In the genomic region with DNA sequence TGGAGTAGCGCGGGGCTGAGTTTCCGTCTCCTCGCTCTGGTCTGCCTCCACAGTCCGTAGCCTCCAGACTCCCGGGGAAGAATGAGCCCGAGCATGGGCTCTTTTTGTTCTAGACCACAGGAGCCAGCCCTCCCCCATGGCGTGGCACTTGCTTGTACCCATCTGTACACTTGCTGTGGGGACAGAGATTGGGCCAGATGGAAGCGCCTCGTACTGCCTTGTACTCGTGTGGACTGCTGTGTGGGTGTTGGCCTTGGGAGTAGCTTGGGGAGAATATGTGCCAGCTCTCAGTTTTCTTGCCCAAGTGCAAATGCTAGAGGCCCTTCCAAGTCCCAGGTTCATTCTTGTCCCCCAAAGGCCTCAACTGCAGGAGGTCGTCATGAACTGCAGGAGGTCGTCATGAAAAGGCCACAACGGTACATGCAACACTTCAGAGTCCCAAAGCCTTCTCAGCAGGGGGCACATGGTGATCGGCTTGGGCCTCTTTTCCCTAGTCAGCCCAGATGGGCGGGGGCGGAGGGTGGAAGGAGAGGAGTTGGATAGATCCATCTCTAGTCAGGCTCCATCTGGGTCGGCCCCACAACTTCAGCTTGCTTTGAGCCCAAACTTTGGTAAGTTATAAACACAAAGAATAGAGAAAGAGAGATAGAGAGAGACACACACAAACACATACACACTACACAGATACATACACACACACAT, we compare ENCODE assay signal across 22 mouse cellular contexts. TPM values are rescaled to one million over a fixed set of nuclear protein-coding genes. Genes with fewer than 3 reads are reported as not detected.
DNase-seq lines count a peak whose midpoint lies in the region; ATAC-seq lines count a peak whose summit lies in the region.
"Had no signal": no experiment of that assay in that cellular context is flagged by ENCODE, and none has a peak within 500 bp of the region (broad histone marks: within the 10 kb centered on the region; RNA-seq: fewer than 3 reads in every experiment).

No protein-coding gene starts in this region.

- H3K9ac ChIP-seq in midbrain, embryonic 11.5 days (ENCODE audit: low read length) = no peak overlapping the region
- H3K9ac ChIP-seq in midbrain, embryonic 15.5 days = no peak overlapping the region
- H3K9ac ChIP-seq: heart, embryonic 12.5 days; hindbrain, embryonic 15.5 days; neural tube, embryonic 12.5 days had no signal

- no peak for ATAC-seq in midbrain, embryonic 11.5 days (ENCODE audit: low FRiP score)
- ATAC-seq in midbrain, embryonic 15.5 days (replicated peaks) = no peak
- ATAC-seq: intestine, embryonic 16.5 days had no signal

- 80% methylated on average over 18 of the region's 18 CpGs for WGBS in midbrain, embryonic 11.5 days
- WGBS in midbrain, embryonic 15.5 days = 81% methylated on average over 18 of the region's 18 CpGs

- peak; percentile 49 for DNase-seq in midbrain, embryonic 11.5 days (ENCODE audit: low spot score, missing footprints)
- DNase-seq in frontal cortex, adult 2 months (ENCODE audit: extremely low spot score in 1 of 2, low spot score in 1 of 2) = peak; percentile 54 to 73
- DNase-seq in layer of hippocampus, postnatal 25 days (ENCODE audit: extremely low spot score in 1 of 2, low spot score in 1 of 2) = peak; percentile 21 to 37
- DNase-seq in right cerebral cortex, postnatal 25 days = peak; percentile 44
- no peak for DNase-seq in kidney, postnatal 14 days
- no peak for DNase-seq in kidney, adult 9 months
- DNase-seq in urinary bladder, postnatal 36 days (ENCODE audit: low spot score in 2 of 2) = no peak
- DNase-seq: adrenal gland, adult 2 months; cerebellum, adult 11 months; cerebellum, postnatal 14 days; heart, postnatal 36 days; lung, adult 18-20 months had no signal

- H3K27me3 ChIP-seq in midbrain, embryonic 11.5 days (ENCODE audit: control insufficient read depth, insufficient read depth, low read length) = no peaks in the 10 kb centered on the region
- no peaks in the 10 kb centered on the region for H3K27me3 ChIP-seq in midbrain, embryonic 15.5 days (replicated peaks)
- H3K27me3 ChIP-seq: hindbrain, embryonic 15.5 days; neural tube, embryonic 12.5 days had no signal

- H3K9me3 ChIP-seq in midbrain, embryonic 11.5 days (ENCODE audit: control insufficient read depth, low read length) = no peaks in the 10 kb centered on the region
- no peaks in the 10 kb centered on the region for H3K9me3 ChIP-seq in midbrain, embryonic 15.5 days
- H3K9me3 ChIP-seq: hindbrain, embryonic 15.5 days had no signal

- no peaks in the 10 kb centered on the region for H3K36me3 ChIP-seq in midbrain, embryonic 11.5 days (ENCODE audit: control insufficient read depth, insufficient read depth, low read length)
- H3K36me3 ChIP-seq in midbrain, embryonic 15.5 days (replicated peaks) = no peaks in the 10 kb centered on the region
- H3K36me3 ChIP-seq: G1E; heart, embryonic 12.5 days; hindbrain, embryonic 15.5 days; neural tube, embryonic 12.5 days had no signal

- no peak overlapping the region for H3K27ac ChIP-seq in midbrain, embryonic 11.5 days (ENCODE audit: low read depth, low read length)
- H3K27ac ChIP-seq in midbrain, embryonic 15.5 days = no peak overlapping the region
- H3K27ac ChIP-seq: hindbrain, embryonic 15.5 days; kidney, postnatal 0 days; neural tube, embryonic 12.5 days had no signal

- H3K4me1 ChIP-seq in midbrain, embryonic 11.5 days (ENCODE audit: control insufficient read depth, insufficient read depth, low read length) = no peaks in the 10 kb centered on the region
- no peaks in the 10 kb centered on the region for H3K4me1 ChIP-seq in midbrain, embryonic 15.5 days
- H3K4me1 ChIP-seq: heart, embryonic 12.5 days; hindbrain, embryonic 15.5 days; neural tube, embryonic 12.5 days had no signal

- no peak overlapping the region for H3K4me3 ChIP-seq in midbrain, embryonic 11.5 days (ENCODE audit: low read depth, low read length)
- H3K4me3 ChIP-seq in midbrain, embryonic 15.5 days = no peak overlapping the region
- H3K4me3 ChIP-seq: heart, embryonic 12.5 days; hindbrain, embryonic 15.5 days; neural tube, embryonic 12.5 days had no signal

- no peak overlapping the region for H3K4me2 ChIP-seq in midbrain, embryonic 11.5 days
- H3K4me2 ChIP-seq in midbrain, embryonic 15.5 days = no peak overlapping the region
- H3K4me2 ChIP-seq: heart, embryonic 12.5 days; hindbrain, embryonic 15.5 days; neural tube, embryonic 12.5 days had no signal

RNA-seq across cellular contexts. Expression of a gene that starts 25.1 kb away (rescaled TPM):
- polyA plus RNA-seq in midbrain, embryonic 11.5 days (2014; fragmentation: Nextera tagmentation; extraction: Ambion mirVana) = 0.26 and 0.82 TPM in 2 replicates
- polyA plus RNA-seq in midbrain, embryonic 15.5 days (2015; fragmentation: Nextera tagmentation; extraction: Ambion mirVana) = not detected in 2 replicates
- 566 and 676 TPM in 2 replicates for polyA plus RNA-seq in frontal cortex, adult 2 months (2012; rRNA removed)
- 100 to 1,000 TPM; 605 to 677 TPM for total RNA-seq in layer of hippocampus, postnatal 25 days (2021)
- total RNA-seq: heart, postnatal 36 days; liver, adult 2 months; megakaryocyte-erythroid progenitor cell, adult 5-6 weeks; monocyte, adult 5-6 weeks had no signal
- polyA plus RNA-seq: adrenal gland, adult 2 months; G1E; heart, embryonic 12.5 days; intestine, embryonic 16.5 days; liver, adult 2 months had no signal

RNA-seq across cellular contexts. Expression of a gene that starts 47.1 kb away (rescaled TPM):
- polyA plus RNA-seq in midbrain, embryonic 11.5 days (2014; fragmentation: Nextera tagmentation; extraction: Ambion mirVana) = 1,378 and 1,482 TPM in 2 replicates
- 917 and 949 TPM in 2 replicates for polyA plus RNA-seq in midbrain, embryonic 15.5 days (2015; fragmentation: Nextera tagmentation; extraction: Ambion mirVana)
- 932 and 941 TPM in 2 replicates for polyA plus RNA-seq in frontal cortex, adult 2 months (2012; rRNA removed)
- 100 to 1,000 TPM; 415 to 483 TPM for total RNA-seq in layer of hippocampus, postnatal 25 days (2021)

Comparison
In these comparisons a context has a peak if more than half of its experiments do, and no peak if none do; other contexts are left out.
1. DNase-seq: peak in midbrain, embryonic 11.5 days (single experiment), frontal cortex, adult 2 months (2 of 2), layer of hippocampus, postnatal 25 days (2 of 2) and right cerebral cortex, postnatal 25 days (single experiment); none in kidney, postnatal 14 days (single experiment), kidney, adult 9 months (single experiment) and urinary bladder, postnatal 36 days (0 of 2).
2. RNA of a gene that starts 25.1 kb away (polyA plus RNA-seq): 566 to 676 TPM in frontal cortex, adult 2 months; 0.26 to 0.82 TPM in midbrain, embryonic 11.5 days and not detected in midbrain, embryonic 15.5 days; every median in the first group is over 100 times any median in the second.